Mouse (Mus musculus): ENCODE measurements around the gene Zbtb11. TPM values are rescaled to one million over a fixed set of nuclear protein-coding genes. Genes with fewer than 3 reads are reported as not detected.
A peak's percentile ranks its signal among the peaks of the same experiment; 100 is the strongest.

Zbtb11 gene
- 13.8 and 24.5 TPM in 2 replicates for polyA plus RNA-seq (2014; fragmentation: Nextera tagmentation; extraction: Ambion mirVana)

GRCm38 (mm10) chr16:55973431-55974255, at the start of gene Zbtb11:
Gene Zbtb11, plus strand, starts transcription at chr16:55973883.
- Histone ChIP-seq H3K36me3 (ENCODE audit: control insufficient read depth, insufficient read depth, low read length) (peaks cover 44% of the 10 kb centered on the region), H3K27me3 (ENCODE audit: control insufficient read depth, insufficient read depth, low read length) (no peaks in the 10 kb centered on the region), H3K9me3 (ENCODE audit: control insufficient read depth, low read length) (no peaks in the 10 kb centered on the region), H3K4me2 (replicated peaks; ENCODE audit: low read depth, low read length) (peak within 1 kb of the TSS; percentile 80), H3K4me1 (ENCODE audit: control insufficient read depth, insufficient read depth, low read length) (peaks cover 14% of the 10 kb centered on the region), H3K27ac (ENCODE audit: low read depth, low read length) (peak within 1 kb of the TSS; percentile 84), H3K9ac (ENCODE audit: low read depth, low read length) (peak within 1 kb of the TSS; percentile 93), H3K4me3 (ENCODE audit: low read length) (peak within 1 kb of the TSS; percentile 100)
- peak; percentile 97 for ATAC-seq (ENCODE audit: low FRiP score, low TSS enrichment)
- WGBS, result under 1% methylated on average over 75 of the region's 86 CpGs

DNA sequence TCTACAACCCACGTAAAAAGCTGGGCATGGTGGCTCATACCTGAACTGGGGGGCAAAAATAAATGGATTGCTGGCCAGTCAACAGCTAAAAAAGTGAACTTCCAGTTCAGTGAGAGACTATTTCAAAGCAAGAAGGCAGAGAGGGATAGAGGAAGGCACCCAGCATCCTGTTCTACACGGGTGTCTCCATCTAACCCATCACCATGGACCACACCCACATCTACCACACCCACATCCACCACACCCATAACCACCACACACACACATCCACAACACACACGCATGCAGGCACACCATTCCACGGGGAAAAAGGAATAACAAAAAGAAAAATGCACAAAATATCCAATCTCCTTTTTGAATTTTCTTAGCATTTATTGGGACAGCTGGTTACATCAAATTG, 49.7 kb upstream of the Zbtb11 start:
- Histone ChIP-seq H3K36me3 (ENCODE audit: control insufficient read depth, insufficient read depth, low read length) (peaks cover 29% of the 10 kb centered on the region), H3K27ac (ENCODE audit: low read depth, low read length) (no peak overlapping the region), H3K27me3 (ENCODE audit: control insufficient read depth, insufficient read depth, low read length) (no peaks in the 10 kb centered on the region), H3K9ac (ENCODE audit: low read depth, low read length) (no peak overlapping the region), H3K4me1 (ENCODE audit: control insufficient read depth, insufficient read depth, low read length) (no peaks in the 10 kb centered on the region), H3K4me3 (ENCODE audit: low read length) (no peak overlapping the region), H3K4me2 (replicated peaks; ENCODE audit: low read depth, low read length) (no peak overlapping the region), H3K9me3 (ENCODE audit: control insufficient read depth, low read length) (no peaks in the 10 kb centered on the region)
- ATAC-seq (ENCODE audit: low FRiP score, low TSS enrichment), result no peak
- WGBS, result 90% methylated on average over 4 of the region's 4 CpGs

DNA sequence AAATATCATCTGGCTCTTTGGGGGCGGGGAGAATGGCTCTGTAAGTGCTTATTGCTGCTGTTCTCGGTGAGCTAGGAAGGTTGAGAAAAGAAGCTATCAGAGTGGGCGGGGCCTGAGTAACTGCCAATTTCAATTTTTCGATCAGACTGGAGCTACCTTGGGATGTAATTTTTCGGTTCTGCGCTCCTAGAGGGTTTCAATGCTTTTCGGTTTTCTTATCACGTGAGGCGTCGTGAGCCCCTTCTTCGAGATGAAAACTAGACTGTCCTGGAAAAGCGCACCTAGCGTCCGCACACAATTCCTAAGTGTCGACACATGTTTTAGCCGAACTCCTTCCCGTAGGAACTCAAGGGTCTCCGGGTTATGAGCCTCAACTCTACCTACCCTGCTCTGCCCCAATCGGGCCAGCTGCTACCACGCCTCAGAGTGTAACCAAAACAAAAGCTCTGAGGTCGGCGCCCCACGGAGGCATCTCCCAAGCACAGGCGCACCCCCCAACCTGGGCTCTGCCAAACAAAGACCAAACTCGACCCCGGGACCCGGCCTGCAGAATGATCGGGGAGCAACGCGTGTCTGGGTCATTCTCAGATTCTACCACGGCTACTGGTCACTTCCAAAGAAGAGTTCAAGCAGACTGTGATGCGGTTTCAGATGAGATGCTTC, 39.9 kb upstream of the Zbtb11 start:
- ATAC-seq (ENCODE audit: low FRiP score, low TSS enrichment), result peak; percentile 58

DNA sequence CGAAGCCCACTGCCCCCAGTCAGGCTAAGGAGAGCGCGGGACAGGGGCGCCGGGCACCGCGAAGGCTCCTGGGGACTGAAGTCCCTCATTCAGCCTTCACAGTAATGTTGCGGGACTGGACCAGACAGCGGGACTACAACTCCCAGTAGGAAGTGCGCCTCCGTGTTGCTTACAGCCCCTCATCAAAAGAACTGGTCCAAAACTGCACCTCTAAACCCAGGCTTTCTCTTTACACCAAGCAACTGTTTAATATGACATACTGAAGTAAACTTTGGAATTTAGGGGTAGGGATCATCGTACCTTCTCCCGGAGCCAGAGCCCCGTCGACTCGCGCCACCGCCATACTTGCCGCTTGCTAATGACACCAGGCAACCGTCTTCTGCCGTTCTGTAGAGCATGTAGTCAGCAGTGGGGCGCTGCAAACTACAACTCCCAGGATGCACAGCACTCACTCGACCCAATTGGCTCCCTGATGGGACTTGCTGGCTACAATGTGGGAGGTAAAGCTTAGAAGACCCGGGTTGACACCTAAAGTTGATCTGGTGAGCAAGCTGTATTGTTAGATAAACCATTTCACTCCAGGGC, 39.1 kb upstream of the Zbtb11 start, which contains the start of gene Cep97:
Cep97 (minus strand) TSS at position 403 of the 585 bp plus-strand sequence.
- under 1% methylated on average over 24 of the region's 24 CpGs for WGBS
- peak within 1 kb of the TSS; percentile 67 for H3K9ac ChIP-seq (ENCODE audit: low read depth, low read length)
- peak within 1 kb of the TSS; percentile 77 for H3K4me3 ChIP-seq (ENCODE audit: low read length)
- H3K36me3 ChIP-seq (ENCODE audit: control insufficient read depth, insufficient read depth, low read length), result peaks cover 2% of the 10 kb centered on the region; the same call in 1 of the 2 replicates
- peak within 1 kb of the TSS; percentile 65 for H3K4me2 ChIP-seq (replicated peaks; ENCODE audit: low read depth, low read length)
- no peaks in the 10 kb centered on the region for H3K27me3 ChIP-seq (ENCODE audit: control insufficient read depth, insufficient read depth, low read length)
- H3K27ac ChIP-seq (ENCODE audit: low read depth, low read length), result peak within 1 kb of the TSS; percentile 13; the same call in 1 of the 2 replicates
- 0 out of 2 replicates have a peak, but pooled peaks cover 3% of the 10 kb centered on the region for H3K4me1 ChIP-seq (ENCODE audit: control insufficient read depth, insufficient read depth, low read length)
- peak; percentile 99 for ATAC-seq (ENCODE audit: low FRiP score, low TSS enrichment)
- no peaks in the 10 kb centered on the region for H3K9me3 ChIP-seq (ENCODE audit: control insufficient read depth, low read length)

More for the DNA sequence above, 39.9 kb upstream of the Zbtb11 start:
- H3K4me3 ChIP-seq (ENCODE audit: low read length), result peak overlapping the region; percentile 77
- H3K27me3 ChIP-seq (ENCODE audit: control insufficient read depth, insufficient read depth, low read length), result no peaks in the 10 kb centered on the region
- peak overlapping the region; percentile 67 for H3K9ac ChIP-seq (ENCODE audit: low read depth, low read length)
- 0 out of 2 replicates have a peak, but pooled peaks cover 3% of the 10 kb centered on the region for H3K4me1 ChIP-seq (ENCODE audit: control insufficient read depth, insufficient read depth, low read length)
- peaks cover 4% of the 10 kb centered on the region; the same call in 1 of the 2 replicates for H3K36me3 ChIP-seq (ENCODE audit: control insufficient read depth, insufficient read depth, low read length)
- no peaks in the 10 kb centered on the region for H3K9me3 ChIP-seq (ENCODE audit: control insufficient read depth, low read length)
- WGBS, result under 1% methylated on average over 32 of the region's 32 CpGs
- H3K27ac ChIP-seq (ENCODE audit: low read depth, low read length), result peak overlapping the region; percentile 13; the same call in 1 of the 2 replicates
- peak overlapping the region; percentile 65 for H3K4me2 ChIP-seq (replicated peaks; ENCODE audit: low read depth, low read length)

DNA sequence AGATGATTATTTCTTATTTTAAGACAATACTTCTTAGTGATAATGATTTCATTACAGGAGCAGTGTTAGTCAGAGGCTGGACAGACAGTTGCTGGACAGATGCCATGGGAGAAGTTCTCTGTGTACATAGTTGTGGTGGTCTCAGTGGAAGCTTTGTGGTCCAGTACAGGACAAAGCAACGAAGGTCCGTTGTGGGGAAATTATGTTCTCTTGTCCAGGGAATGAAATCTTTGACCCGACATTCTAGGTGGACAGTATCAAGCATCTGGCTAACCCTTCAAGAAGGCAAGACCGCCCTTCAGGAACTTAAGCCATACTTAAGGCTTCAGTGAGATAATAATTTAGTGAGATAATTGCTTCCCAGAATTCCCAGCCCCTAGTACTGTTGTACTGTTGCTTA, 34.9 kb upstream of the Zbtb11 start:
- H3K9ac ChIP-seq (ENCODE audit: low read depth, low read length), result no peak overlapping the region
- no peak for ATAC-seq (ENCODE audit: low FRiP score, low TSS enrichment)
- no peaks in the 10 kb centered on the region for H3K36me3 ChIP-seq (ENCODE audit: control insufficient read depth, insufficient read depth, low read length)
- no peak overlapping the region for H3K4me2 ChIP-seq (replicated peaks; ENCODE audit: low read depth, low read length)
- no peaks in the 10 kb centered on the region for H3K27me3 ChIP-seq (ENCODE audit: control insufficient read depth, insufficient read depth, low read length)
- H3K4me1 ChIP-seq (ENCODE audit: control insufficient read depth, insufficient read depth, low read length), result no peaks in the 10 kb centered on the region
- no peaks in the 10 kb centered on the region for H3K9me3 ChIP-seq (ENCODE audit: control insufficient read depth, low read length)
- WGBS, result 84% methylated on average over 4 of the region's 4 CpGs
- H3K27ac ChIP-seq (ENCODE audit: low read depth, low read length), result no peak overlapping the region
- no peak overlapping the region for H3K4me3 ChIP-seq (ENCODE audit: low read length)

GRCm38 (mm10) chr16:55939703-55940102, 34.0 kb upstream of the Zbtb11 start:
- WGBS, result 80% methylated on average over 6 of the region's 6 CpGs
- peak; percentile 51; the same call in 1 of the 2 replicates for ATAC-seq (ENCODE audit: low FRiP score, low TSS enrichment)
- no peaks in the 10 kb centered on the region for H3K27me3 ChIP-seq (ENCODE audit: control insufficient read depth, insufficient read depth, low read length)
- H3K4me3 ChIP-seq (ENCODE audit: low read length), result no peak overlapping the region
- H3K27ac ChIP-seq (ENCODE audit: low read depth, low read length), result no peak overlapping the region
- no peak overlapping the region for H3K4me2 ChIP-seq (replicated peaks; ENCODE audit: low read depth, low read length)
- no peaks in the 10 kb centered on the region for H3K4me1 ChIP-seq (ENCODE audit: control insufficient read depth, insufficient read depth, low read length)
- H3K36me3 ChIP-seq (ENCODE audit: control insufficient read depth, insufficient read depth, low read length), result no peaks in the 10 kb centered on the region
- H3K9me3 ChIP-seq (ENCODE audit: control insufficient read depth, low read length), result no peaks in the 10 kb centered on the region
- no peak overlapping the region for H3K9ac ChIP-seq (ENCODE audit: low read depth, low read length)

GRCm38 (mm10) chr16:55940781-55941180, 32.9 kb upstream of the Zbtb11 start:
- WGBS, result 95% methylated on average over 4 of the region's 4 CpGs
- no peak overlapping the region for H3K27ac ChIP-seq (ENCODE audit: low read depth, low read length)
- ATAC-seq (ENCODE audit: low FRiP score, low TSS enrichment), result no peak
- H3K9me3 ChIP-seq (ENCODE audit: control insufficient read depth, low read length), result no peaks in the 10 kb centered on the region
- H3K36me3 ChIP-seq (ENCODE audit: control insufficient read depth, insufficient read depth, low read length), result no peaks in the 10 kb centered on the region
- no peak overlapping the region for H3K4me2 ChIP-seq (replicated peaks; ENCODE audit: low read depth, low read length)
- H3K9ac ChIP-seq (ENCODE audit: low read depth, low read length), result no peak overlapping the region
- no peaks in the 10 kb centered on the region for H3K4me1 ChIP-seq (ENCODE audit: control insufficient read depth, insufficient read depth, low read length)
- H3K4me3 ChIP-seq (ENCODE audit: low read length), result no peak overlapping the region
- no peaks in the 10 kb centered on the region for H3K27me3 ChIP-seq (ENCODE audit: control insufficient read depth, insufficient read depth, low read length)

DNA sequence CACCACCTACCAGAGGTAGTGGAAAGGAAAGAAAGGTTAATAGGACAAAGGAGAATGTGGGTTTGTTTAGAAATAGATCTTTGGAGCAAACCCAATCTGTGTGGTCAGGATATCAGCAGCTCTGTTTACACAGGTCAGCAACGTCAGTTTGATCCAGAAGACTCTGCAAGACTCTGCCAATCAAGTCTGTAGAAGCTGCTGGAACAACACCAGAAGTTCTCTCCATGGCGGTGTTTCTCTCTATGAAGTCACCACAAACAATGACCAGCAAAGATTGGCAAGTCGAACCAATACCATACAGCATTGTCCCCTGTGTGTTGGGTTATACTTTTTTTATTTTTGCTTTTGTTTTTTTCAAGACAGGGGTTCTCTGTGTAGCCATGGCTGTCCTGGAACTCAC, 26.4 kb upstream of the Zbtb11 start:
- Histone ChIP-seq H3K27me3 (ENCODE audit: control insufficient read depth, insufficient read depth, low read length) (no peaks in the 10 kb centered on the region), H3K9me3 (ENCODE audit: control insufficient read depth, low read length) (no peaks in the 10 kb centered on the region), H3K9ac (ENCODE audit: low read depth, low read length) (no peak overlapping the region), H3K4me3 (ENCODE audit: low read length) (no peak overlapping the region), H3K4me2 (replicated peaks; ENCODE audit: low read depth, low read length) (no peak overlapping the region), H3K27ac (ENCODE audit: low read depth, low read length) (no peak overlapping the region), H3K36me3 (ENCODE audit: control insufficient read depth, insufficient read depth, low read length) (no peaks in the 10 kb centered on the region), H3K4me1 (ENCODE audit: control insufficient read depth, insufficient read depth, low read length) (no peaks in the 10 kb centered on the region)
- ATAC-seq (ENCODE audit: low FRiP score, low TSS enrichment), result no peak
- whole genome bisulfite sequencing, result 78% methylated on average over 3 of the region's 3 CpGs
